Mouse (Mus musculus): ENCODE measurements around the gene 1810010H24Rik.

1810010H24Rik gene

GRCm38 (mm10) chr11:107039417-107039816 is 13.9 kb downstream of the 1810010H24Rik start:
- in situ Hi-C loops (cut with MboI; ENCODE audit: unreplicated experiment in 2 of 2), result loop anchor here in 1 of 2 experiments (10.0 kb wide), 1 partner anchor 45 kb away; no protein-coding TSS in a partner anchor

- in situ Hi-C loops (cut with MboI; ENCODE audit: unreplicated experiment in 2 of 2), result loop anchor here in 1 of 2 experiments (5.0 kb wide), 1 partner anchor 194 kb away; no protein-coding TSS in a partner anchor
Measured at GRCm38 (mm10) chr11:107041396-107041795, 15.9 kb downstream of the 1810010H24Rik start.

DNA sequence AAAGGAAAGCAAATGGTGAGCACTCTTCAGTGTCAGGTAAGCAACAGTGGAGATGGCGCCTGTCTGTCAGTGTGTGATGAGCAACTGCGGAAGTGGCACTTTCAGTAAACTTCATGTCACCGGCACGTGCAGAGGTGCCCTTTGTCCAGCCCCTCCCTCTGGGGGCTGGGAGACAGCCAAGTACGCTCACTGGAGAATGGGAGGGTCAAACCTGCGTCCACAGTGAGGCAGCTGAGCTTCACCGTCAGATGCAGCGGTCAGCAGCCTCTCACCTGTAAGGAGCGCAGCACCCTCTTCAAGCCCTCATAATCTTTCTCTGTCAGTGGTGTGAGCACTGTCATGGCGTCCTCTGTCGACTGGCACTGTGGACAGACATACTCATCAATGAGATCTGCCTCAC is 17.9 kb downstream of the 1810010H24Rik start:
- in situ Hi-C loops (cut with MboI; ENCODE audit: unreplicated experiment in 2 of 2), result loop anchor here in 1 of 2 experiments (5.0 kb wide), 1 partner anchor 196 kb away; no protein-coding TSS in a partner anchor

- in situ Hi-C loops (cut with MboI; ENCODE audit: unreplicated experiment in 2 of 2), result loop anchor here in 1 of 2 experiments (5.0 kb wide), 1 partner anchor 197 kb away; no protein-coding TSS in a partner anchor
Measured at GRCm38 (mm10) chr11:107044321-107044720, 18.8 kb downstream of the 1810010H24Rik start.

DNA sequence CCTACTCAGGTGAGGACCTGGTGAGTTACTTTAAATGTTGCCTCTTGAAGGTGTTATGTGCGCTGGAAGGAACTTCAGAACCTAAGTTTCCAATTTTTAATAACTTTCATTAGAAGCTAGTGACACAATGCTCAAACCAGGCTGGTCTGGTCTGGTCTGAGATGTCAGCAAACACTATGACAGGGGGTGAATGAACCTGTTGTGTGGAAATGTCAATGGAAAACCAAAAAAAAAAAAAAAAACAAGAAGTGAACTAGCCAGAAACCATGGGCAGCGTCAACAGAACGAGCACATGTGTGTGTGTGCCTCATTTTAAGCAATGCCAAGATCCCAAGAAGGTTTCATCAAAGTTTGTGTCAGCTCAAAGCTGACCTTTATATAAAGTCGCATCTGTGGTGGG is 20.1 kb downstream of the 1810010H24Rik start:
- in situ Hi-C loops (cut with MboI; ENCODE audit: unreplicated experiment in 2 of 2), result no loop called here

DNA sequence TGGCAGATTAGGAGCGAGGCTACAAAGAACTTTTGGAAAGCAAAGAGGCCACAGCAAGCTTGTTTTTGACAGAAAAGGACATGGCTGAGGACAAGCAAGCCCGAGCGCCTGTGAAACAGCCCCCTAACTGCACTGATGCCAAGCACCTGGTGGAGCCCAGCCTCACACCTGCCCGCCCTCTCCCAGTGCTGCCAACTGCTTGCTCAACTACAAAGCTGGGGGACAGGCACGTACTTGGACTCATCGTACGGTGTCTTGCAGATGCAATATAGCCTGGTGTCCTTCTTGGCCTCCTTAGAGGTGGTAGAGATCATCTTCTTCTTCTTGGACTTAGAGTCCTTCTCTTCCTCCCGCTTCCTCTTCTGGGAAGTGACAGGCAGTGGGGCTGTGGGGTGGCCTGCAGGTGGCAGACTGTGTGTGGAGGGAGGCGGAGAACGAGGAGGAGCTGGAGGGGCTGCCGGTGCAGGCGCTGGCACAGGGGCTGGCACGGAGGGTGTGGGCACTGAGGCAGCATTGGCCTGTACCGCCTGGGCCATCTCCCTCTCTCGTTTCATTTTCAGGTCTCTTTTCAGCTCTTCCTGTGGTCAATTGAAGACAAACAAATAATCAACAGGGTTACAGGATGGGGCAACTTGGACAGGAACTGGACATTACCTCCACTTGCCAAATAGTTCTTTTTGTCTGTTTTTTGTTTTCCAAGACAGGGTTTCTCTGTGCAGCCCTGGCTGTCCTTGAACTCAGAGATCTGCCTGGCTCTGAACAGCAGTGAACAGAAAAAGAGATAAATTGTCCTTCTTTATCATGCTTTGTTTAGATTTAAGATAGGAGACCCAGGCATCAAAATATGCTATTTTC is 21.5 kb downstream of the 1810010H24Rik start:
- in situ Hi-C loops (cut with MboI; ENCODE audit: unreplicated experiment in 2 of 2), result no loop called here

- in situ Hi-C loops (cut with MboI; ENCODE audit: unreplicated experiment in 2 of 2), result no loop called here
Measured at GRCm38 (mm10) chr11:107054870-107055269, 29.4 kb downstream of the 1810010H24Rik start.

DNA sequence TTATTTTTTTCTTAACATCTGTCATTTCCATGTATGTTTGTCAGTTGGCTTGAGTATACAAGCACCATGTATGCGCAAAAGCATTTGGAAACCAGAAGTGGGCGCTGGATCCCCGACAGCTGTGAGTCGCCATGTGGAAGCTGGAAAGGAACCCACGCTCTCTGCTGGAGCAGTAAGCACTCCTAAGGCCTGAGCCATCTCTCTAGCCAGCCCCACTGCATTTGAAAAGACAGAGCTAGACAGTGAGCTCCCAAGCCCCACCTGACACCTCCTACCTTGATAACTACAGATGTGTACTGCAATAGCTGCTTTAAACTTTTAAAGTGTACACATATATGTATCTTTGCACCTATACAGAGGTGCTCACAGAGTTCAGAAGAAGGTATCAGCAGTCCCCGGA is 31.9 kb downstream of the 1810010H24Rik start:
- in situ Hi-C loops (cut with MboI; ENCODE audit: unreplicated experiment in 2 of 2), result no loop called here

GRCm38 (mm10) chr11:107059634-107060033 is 34.2 kb downstream of the 1810010H24Rik start:
- in situ Hi-C loops (cut with MboI; ENCODE audit: unreplicated experiment in 2 of 2), result loop anchor here in 1 of 2 experiments (5.0 kb wide), 1 partner anchor 38 kb away; no protein-coding TSS in a partner anchor

- in situ Hi-C loops (cut with MboI; ENCODE audit: unreplicated experiment in 2 of 2), result loop anchor here in 1 of 2 experiments (5.0 kb wide), 1 partner anchor 36 kb away; no protein-coding TSS in a partner anchor
Measured at GRCm38 (mm10) chr11:107060941-107061340, 35.5 kb downstream of the 1810010H24Rik start.

GRCm38 (mm10) chr11:107063067-107063466 is 37.6 kb downstream of the 1810010H24Rik start:
- in situ Hi-C loops (cut with MboI; ENCODE audit: unreplicated experiment in 2 of 2), result loop anchor here in 1 of 2 experiments (5.0 kb wide), 1 partner anchor 34 kb away; no protein-coding TSS in a partner anchor

DNA sequence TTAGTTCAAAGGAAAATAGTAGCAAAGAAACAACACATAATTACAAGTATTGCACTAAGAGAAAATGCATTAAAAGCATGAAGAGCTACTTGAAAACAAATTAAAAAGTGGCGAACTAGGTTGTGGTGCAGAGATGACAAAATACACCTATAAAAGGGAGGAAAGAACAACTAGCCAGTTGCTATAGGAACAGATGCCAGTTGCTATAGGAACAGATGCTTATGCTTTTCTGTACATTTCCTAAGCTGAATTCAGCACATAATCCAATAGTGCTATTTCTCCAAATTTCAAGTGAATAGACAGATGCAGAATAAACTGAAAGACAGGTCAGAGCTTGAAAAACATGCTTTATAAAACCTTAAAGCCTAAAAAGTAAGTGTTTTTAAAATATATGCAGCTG is 39.1 kb downstream of the 1810010H24Rik start:
- in situ Hi-C loops (cut with MboI; ENCODE audit: unreplicated experiment in 2 of 2), result loop anchor here in 1 of 2 experiments (5.0 kb wide), 1 partner anchor 33 kb away; no protein-coding TSS in a partner anchor

DNA sequence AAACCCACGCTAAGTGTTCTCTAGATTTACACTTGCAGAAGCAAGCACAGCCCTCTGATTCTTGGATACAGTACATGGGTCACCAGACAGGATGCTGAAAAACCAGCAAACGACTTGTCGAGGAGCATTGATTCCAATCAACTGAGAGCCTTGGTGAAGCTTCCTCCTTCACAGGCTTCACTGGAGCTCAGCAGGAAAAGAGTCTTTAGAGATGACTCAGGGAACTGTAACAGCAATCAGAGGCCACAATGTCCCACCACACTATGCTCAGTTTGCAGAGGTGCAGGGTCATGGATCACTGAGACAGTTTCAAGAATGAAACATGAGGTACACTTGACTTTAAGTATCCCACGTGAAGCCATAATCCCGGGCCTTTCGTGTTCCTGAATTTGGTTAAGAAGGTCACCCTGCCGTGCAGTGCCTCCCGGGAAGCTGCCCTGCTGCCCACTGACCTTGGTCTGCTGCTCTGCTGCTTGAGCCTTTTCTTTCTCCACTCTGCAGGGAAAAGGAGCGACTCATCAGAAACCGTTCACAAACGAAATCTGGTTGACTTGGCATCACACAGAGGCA is 39.8 kb downstream of the 1810010H24Rik start:
- in situ Hi-C loops (cut with MboI; ENCODE audit: unreplicated experiment in 2 of 2), result no loop called here
